Mouse (Mus musculus) ES-Bruce4 (cell line): ENCODE data around the gene Mid1.

Experiments
- CTCF ChIP-seq: IDR thresholded peaks from one replicate; pipeline ENCODE4 v1.8.1; 2011; ENCODE audit warnings: low read depth, low read length
- EP300 ChIP-seq: IDR thresholded peaks from 2 replicates; pipeline ENCODE4 v1.6.1; 2011; ENCODE audit warnings: low read depth, low read length; ENCODE audit not compliant: insufficient read depth
- POLR2A ChIP-seq: IDR thresholded peaks from one replicate; pipeline ENCODE4 v1.8.1; 2011; ENCODE audit warnings: low read length; ENCODE audit not compliant: insufficient read depth

- TF ChIP-seq CTCF (no peak), POLR2A (no peak), EP300 (no peak)
Observed at GRCm38 (mm10) chrX:169723511-169723910, 38.5 kb downstream of the Mid1 start.
